Mouse (Mus musculus) limb, embryonic 12.5 days (tissue): Measurements from ENCODE around the gene Gm3542. TPM values are rescaled to one million over a fixed set of nuclear protein-coding genes. Genes with fewer than 3 reads are reported as not detected.
"Not testable (repeated sequence)": the region's sequence is repeated elsewhere in the genome, so short reads cannot be mapped to it uniquely, and the experiment has no call there.

ENCODE experiments used
- ATAC-seq: fragments of 200-750 bp; cut with Nextera tagmentation; 2 replicates; pipeline ENCODE4 v1.8.0; 2017; ENCODE audit warnings: low read depth, moderate TSS enrichment; ENCODE audit not compliant: insufficient number of reproducible peaks, insufficient read depth, low FRiP score, low TSS enrichment
- H3K27ac ChIP-seq: fragments of 300-500 bp; sonication (generic); 2 replicates; pipeline ENCODE4 v1.5.1; 2016; ENCODE audit warnings: mild to moderate bottlenecking, moderate library complexity
- H3K27me3 ChIP-seq: fragments of 300-500 bp; sonication (generic); 2 replicates; pipeline ENCODE4 v1.6.1; 2016; ENCODE audit warnings: mild to moderate bottlenecking, moderate library complexity
- H3K36me3 ChIP-seq: fragments of 300-500 bp; sonication (generic); 2 replicates; pipeline ENCODE4 v1.6.1; 2016; ENCODE audit warnings: mild to moderate bottlenecking, moderate library complexity
- H3K4me1 ChIP-seq: fragments of 300-500 bp; sonication (generic); replicated peaks from 2 replicates; pipeline ENCODE4 v1.6.1; 2016
- H3K4me2 ChIP-seq: fragments of 300-500 bp; sonication (generic); 2 replicates; pipeline ENCODE4 v1.6.1; 2016; ENCODE audit warnings: mild to moderate bottlenecking, moderate library complexity
- H3K4me3 ChIP-seq: fragments of 300-500 bp; sonication (generic); replicated peaks from 2 replicates; pipeline ENCODE4 v1.5.1; 2016; ENCODE audit warnings: mild to moderate bottlenecking
- H3K9ac ChIP-seq: fragments of 300-500 bp; sonication (generic); replicated peaks from 2 replicates; pipeline ENCODE4 v1.6.1; 2016; ENCODE audit warnings: mild to moderate bottlenecking, moderate library complexity
- H3K9me3 ChIP-seq: fragments of 300-500 bp; sonication (generic); 2 replicates; pipeline ENCODE4 v1.6.1; 2016; ENCODE audit warnings: mild to moderate bottlenecking, moderate library complexity
- WGBS: fragments of 180-500 bp; shearing (Covaris S2); methylation state at CpG from one replicate; pipeline ENCODE4 v1.1.7; 2016; 5-methylcytosine and 5-hydroxymethylcytosine counted together
- polyA plus RNA-seq: library from polyadenylated mRNA; unstranded; fragments of >200 nt; fragmentation: Nextera tagmentation; extraction: Ambion mirVana; gene quantifications from 2 replicates; pipeline ENCODE4 v1.2.1, GENCODE M21; 2016

The Gm3542 gene
- polyA plus RNA-seq: not detected in 2 replicates

DNA sequence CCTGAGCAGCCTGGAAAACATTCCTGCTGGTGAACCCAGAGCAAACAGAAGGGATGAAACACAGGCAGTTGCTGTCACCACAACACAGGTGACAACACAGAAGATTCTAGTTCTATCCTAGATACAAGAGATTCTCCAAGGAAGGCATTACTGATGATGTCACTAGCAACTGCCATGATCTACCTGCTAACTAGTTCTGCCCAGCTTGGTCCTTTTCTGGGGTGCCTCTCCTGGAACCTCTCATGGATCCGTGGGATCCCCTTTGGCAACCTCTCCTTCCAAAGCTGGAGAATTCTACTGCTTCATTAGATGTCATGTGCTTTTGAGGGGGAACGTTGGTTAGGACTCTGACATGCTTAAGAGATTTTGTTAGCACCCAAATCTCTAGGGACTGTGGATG, at the start of gene Gm3542:
Gm3542 (minus strand) TSS at position 101 of the 400 bp plus-strand sequence.
- not testable (repeated sequence) for H3K27me3 ChIP-seq, H3K4me2 ChIP-seq, ATAC-seq, H3K9ac ChIP-seq, H3K4me3 ChIP-seq, H3K36me3 ChIP-seq, H3K4me1 ChIP-seq, H3K9me3 ChIP-seq, H3K27ac ChIP-seq
- no CpG with 5 or more reads among the region's 2 CpGs for whole genome bisulfite sequencing

Other genes starting within 250 kb of the Gm3542 start
- gene Gm8279, start 203.4 kb downstream of the Gm3542 start, polyA plus RNA-seq: not detected in 2 replicates
- gene Gm3317, start 170.4 kb downstream of the Gm3542 start, polyA plus RNA-seq: not detected in 2 replicates
- not detected in 2 replicates for gene Gm8271, start 149.1 kb downstream of the Gm3542 start, polyA plus RNA-seq
- gene Gm3526, start 74.3 kb downstream of the Gm3542 start, polyA plus RNA-seq: not detected in 2 replicates
- 0.40 TPM in 1 of 2 replicates, not detected in the other for gene Gm3500, start 54.1 kb upstream of the Gm3542 start, polyA plus RNA-seq
- gene Gm3194, start 120.5 kb upstream of the Gm3542 start, polyA plus RNA-seq: 0.61 and 0.76 TPM in 2 replicates
- gene Gm8246, start 142.9 kb upstream of the Gm3542 start, polyA plus RNA-seq: not detected in 2 replicates
- not detected in 2 replicates for gene Gm3187, start 149.3 kb upstream of the Gm3542 start, polyA plus RNA-seq
- gene Gm3488, start 166.7 kb upstream of the Gm3542 start, polyA plus RNA-seq: 1.00 and 1.0 TPM in 2 replicates
- gene Gm3532, start 203.6 kb upstream of the Gm3542 start, polyA plus RNA-seq: not detected in 2 replicates